Mouse (Mus musculus) lung, postnatal 0 days (tissue): Measurements from ENCODE around the gene Eef1a1. TPM values are rescaled to one million over a fixed set of nuclear protein-coding genes. Genes with fewer than 3 reads are reported as not detected.

Experiments
- ATAC-seq: fragments of 200-750 bp; cut with Nextera tagmentation; 2 replicates; pipeline ENCODE4 v1.8.0; 2017; ENCODE audit warnings: moderate library complexity
- DNase-seq: peaks from one replicate; pipeline ENCODE4 v3.0.0-alpha.2; 2016; ENCODE audit warnings: low spot score
- H3K27ac ChIP-seq: fragments of 300-500 bp; sonication (generic); 2 replicates; pipeline ENCODE4 v1.5.1; 2014; ENCODE audit warnings: antibody characterized with exemption, mild to moderate bottlenecking, low read length, mixed read lengths
- H3K27me3 ChIP-seq: fragments of 300-500 bp; sonication (generic); replicated peaks from 2 replicates; pipeline ENCODE4 v1.6.1; 2014; ENCODE audit warnings: low read length, mixed read lengths; ENCODE audit not compliant: insufficient read depth
- H3K36me3 ChIP-seq: fragments of 300-500 bp; sonication (generic); 2 replicates; pipeline ENCODE4 v1.6.1; 2014; ENCODE audit warnings: low read length, mixed read lengths; ENCODE audit not compliant: insufficient read depth
- H3K4me1 ChIP-seq: fragments of 300-500 bp; sonication (generic); 2 replicates; pipeline ENCODE4 v1.6.1; 2014; ENCODE audit warnings: antibody characterized with exemption, low read depth, low read length, mixed read lengths; ENCODE audit not compliant: insufficient read depth
- H3K4me2 ChIP-seq: fragments of 300-500 bp; sonication (generic); replicated peaks from 2 replicates; pipeline ENCODE4 v1.6.1; 2014; ENCODE audit warnings: low read depth, mild to moderate bottlenecking, low read length, moderate library complexity, mixed read lengths
- H3K4me3 ChIP-seq: fragments of 300-500 bp; sonication (generic); 2 replicates; pipeline ENCODE4 v1.5.1; 2014; ENCODE audit warnings: low read depth, low read length
- H3K9ac ChIP-seq: fragments of 300-500 bp; sonication (generic); replicated peaks from 2 replicates; pipeline ENCODE4 v1.6.1; 2014; ENCODE audit warnings: low read depth, mild to moderate bottlenecking
- H3K9me3 ChIP-seq: fragments of 300-500 bp; sonication (generic); 2 replicates; pipeline ENCODE4 v1.6.1; 2016; ENCODE audit warnings: low read length, mixed read lengths
- CTCF ChIP-seq: IDR thresholded peaks from 2 replicates; pipeline ENCODE4 v1.5.1; 2016; ENCODE audit warnings: antibody characterized with exemption, mild to moderate bottlenecking
- EP300 ChIP-seq: IDR thresholded peaks from 2 replicates; pipeline ENCODE4 v1.6.1; 2016; ENCODE audit warnings: antibody characterized with exemption, mild to moderate bottlenecking, control low read depth
- WGBS: fragments of 180-500 bp; shearing (Covaris S2); extraction: QIAGEN DNeasy Blood & Tissue Kit; methylation state at CpG from one replicate; pipeline ENCODE4 v1.1.7; 2014; 5-methylcytosine and 5-hydroxymethylcytosine counted together
- polyA plus RNA-seq: library from polyadenylated mRNA; unstranded; fragments of >200 nt; fragmentation: Nextera tagmentation; extraction: Ambion mirVana; gene quantifications from 2 replicates; pipeline ENCODE4 v1.2.1, GENCODE M21; 2015

The Eef1a1 gene
- polyA plus RNA-seq, 1 experiment from 2014 or later, result 2,930 TPM

DNA sequence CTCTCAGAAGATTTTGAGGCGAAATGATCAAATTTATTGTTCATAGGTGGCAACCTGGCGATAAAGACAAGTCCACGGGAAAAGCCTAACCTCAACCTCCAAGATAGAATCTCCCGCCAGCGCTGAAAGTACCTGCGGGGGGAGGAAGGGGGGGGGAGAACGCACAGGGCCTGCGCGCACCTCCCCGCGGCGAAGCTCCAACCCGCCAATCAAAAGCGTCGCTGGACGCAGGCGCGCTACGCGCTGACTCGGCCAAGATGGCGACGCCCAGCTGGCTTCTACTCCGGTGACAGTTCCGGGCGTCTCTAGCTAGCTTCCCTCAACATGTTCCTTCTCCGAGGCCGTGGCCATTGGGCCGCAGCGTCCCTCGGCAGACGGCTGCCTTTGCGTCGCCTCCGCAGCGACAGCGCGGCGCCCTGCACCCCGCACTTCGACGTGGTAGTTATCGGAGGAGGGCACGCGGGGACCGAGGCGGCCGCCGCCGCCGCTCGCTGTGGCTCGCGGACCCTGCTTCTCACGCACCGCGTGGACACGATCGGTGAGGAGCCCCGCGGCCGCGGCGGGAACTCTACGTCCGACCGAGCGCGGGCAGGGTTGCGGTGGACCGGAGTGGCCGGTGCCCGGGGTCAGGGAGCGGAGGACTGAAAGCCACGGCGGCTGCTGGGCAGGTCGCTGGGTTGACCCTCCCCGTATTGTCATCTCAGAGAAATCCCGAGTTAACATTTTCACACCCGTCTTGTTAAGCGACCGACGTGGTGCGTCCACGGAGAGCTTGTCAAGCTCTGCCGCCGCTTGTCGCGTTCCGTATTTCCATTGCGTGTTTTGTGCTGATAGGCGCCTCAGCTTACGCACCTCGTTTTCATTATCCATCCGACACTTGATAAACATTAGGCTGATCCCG lies 40.7 kb downstream of the Eef1a1 start, which contains the start of the genes Mto1 and Gm17324:
TSS of gene Mto1 (plus strand) at position 236 of the 901 bp plus-strand sequence.
TSS of gene Gm17324 (minus strand) at position 814 of the 901 bp plus-strand sequence.
- TF ChIP-seq EP300 (no peak), CTCF (no peak)
- H3K9ac ChIP-seq, result peak within 1 kb of the TSS; percentile 89
- no peaks in the 10 kb centered on the region; the same call in 1 of the 2 replicates for H3K27me3 ChIP-seq
- H3K36me3 ChIP-seq, result peaks cover 1% of the 10 kb centered on the region; the same call in 1 of the 2 replicates
- H3K4me3 ChIP-seq, result peak within 1 kb of the TSS; percentile 96
- peak; percentile 93 for DNase-seq
- under 1% methylated on average over 73 of the region's 96 CpGs for WGBS
- no peaks in the 10 kb centered on the region for H3K9me3 ChIP-seq
- peaks cover 5% of the 10 kb centered on the region; the same call in 1 of the 2 replicates for H3K4me1 ChIP-seq
- peak within 1 kb of the TSS; percentile 92 for H3K27ac ChIP-seq
- peak; percentile 96 for ATAC-seq
- H3K4me2 ChIP-seq, result peak within 1 kb of the TSS; percentile 78

- WGBS, result 30% methylated on average over 9 of the region's 9 CpGs
- Histone ChIP-seq H3K27me3 (peaks cover 1% of the 10 kb centered on the region; the same call in 1 of the 2 replicates), H3K36me3 (no peaks in the 10 kb centered on the region), H3K4me1 (peaks cover 5% of the 10 kb centered on the region; the same call in 1 of the 2 replicates), H3K4me2 (peak overlapping the region; percentile 78), H3K4me3 (peak overlapping the region; percentile 96), H3K9me3 (no peaks in the 10 kb centered on the region), H3K27ac (no peak overlapping the region), H3K9ac (no peak overlapping the region)
- ATAC-seq (no peak), DNase-seq (no peak)
- no peak for TF ChIP-seq EP300
- no peak for TF ChIP-seq CTCF
These were observed 41.4 kb downstream of the Eef1a1 start for GRCm38 (mm10) chr9:78447606-78447972.

GRCm38 (mm10) chr9:78442579-78443392 lies 46.2 kb downstream of the Eef1a1 start, which contains the start of gene Cgas:
TSS of gene Cgas (minus strand) at chr9:78443237.
- 1% methylated on average over 62 of the region's 81 CpGs for WGBS
- H3K9ac ChIP-seq, result no peak within 1 kb of the TSS
- TF ChIP-seq CTCF (no peak), EP300 (no peak)
- H3K4me2 ChIP-seq, result peak within 1 kb of the TSS; percentile 90
- H3K27me3 ChIP-seq, result peaks cover 8% of the 10 kb centered on the region; the same call in 1 of the 2 replicates
- no peak within 1 kb of the TSS for H3K27ac ChIP-seq
- H3K9me3 ChIP-seq, result no peaks in the 10 kb centered on the region
- peaks cover 5% of the 10 kb centered on the region; the same call in 1 of the 2 replicates for H3K4me1 ChIP-seq
- H3K4me3 ChIP-seq, result peak within 1 kb of the TSS; percentile 51
- ATAC-seq (peak; percentile 78), DNase-seq (peak; percentile 84)
- no peaks in the 10 kb centered on the region for H3K36me3 ChIP-seq

DNA sequence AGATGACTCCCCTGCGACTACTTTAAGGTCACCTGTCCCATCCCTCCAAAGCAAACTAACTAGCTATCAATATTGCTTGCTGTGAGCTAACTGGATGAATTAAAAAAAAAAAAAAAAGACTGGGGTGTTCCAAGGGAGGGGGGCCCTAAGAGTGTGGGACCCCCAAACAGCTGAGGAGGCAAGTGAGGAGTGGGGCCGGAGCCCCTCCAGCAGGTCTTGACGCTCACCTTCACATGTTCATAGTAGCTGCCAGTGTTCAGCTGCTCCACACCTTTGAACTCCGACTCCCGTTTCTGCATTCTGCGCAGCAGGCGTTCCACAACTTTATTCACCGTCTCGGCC lies 46.7 kb downstream of the Eef1a1 start:
- peaks cover 8% of the 10 kb centered on the region; the same call in 1 of the 2 replicates for H3K27me3 ChIP-seq
- H3K36me3 ChIP-seq, result no peaks in the 10 kb centered on the region
- 0 out of 2 replicates have a peak, but pooled peaks cover 5% of the 10 kb centered on the region for H3K4me1 ChIP-seq
- DNase-seq (no peak), ATAC-seq (peak; percentile 11; the same call in 1 of the 2 replicates)
- 4% methylated on average over 9 of the region's 9 CpGs for WGBS
- no peak overlapping the region for H3K27ac ChIP-seq
- peak overlapping the region; percentile 90 for H3K4me2 ChIP-seq
- no peaks in the 10 kb centered on the region for H3K9me3 ChIP-seq
- peak overlapping the region; percentile 51 for H3K4me3 ChIP-seq
- no peak overlapping the region for H3K9ac ChIP-seq
- no peak for TF ChIP-seq EP300
- no peak for TF ChIP-seq CTCF

- H3K4me1 ChIP-seq, result 0 out of 2 replicates have a peak, but pooled peaks cover 5% of the 10 kb centered on the region
- no peak for ATAC-seq
- 68% methylated on average over 5 of the region's 5 CpGs for WGBS
These were observed 49.5 kb downstream of the Eef1a1 start for GRCm38 (mm10) chr9:78439426-78439825.

More at GRCm38 (mm10) chr9:78439426-78439825, 49.5 kb downstream of the Eef1a1 start:
- Histone ChIP-seq H3K4me3 (no peak overlapping the region), H3K9ac (no peak overlapping the region), H3K27me3 (peaks cover 8% of the 10 kb centered on the region; the same call in 1 of the 2 replicates), H3K27ac (no peak overlapping the region), H3K36me3 (no peaks in the 10 kb centered on the region), H3K4me2 (no peak overlapping the region), H3K9me3 (no peaks in the 10 kb centered on the region)
- peak; percentile 22 for TF ChIP-seq CTCF
- no peak for TF ChIP-seq EP300
- no peak for DNase-seq
